Mouse (Mus musculus): ENCODE results near the gene Gpr61. TPM values are rescaled to one million over a fixed set of nuclear protein-coding genes. Genes with fewer than 3 reads are reported as not detected.

The Gpr61 gene
- polyA plus RNA-seq, 1 experiment from 2014 or later = 0.11 TPM

DNA sequence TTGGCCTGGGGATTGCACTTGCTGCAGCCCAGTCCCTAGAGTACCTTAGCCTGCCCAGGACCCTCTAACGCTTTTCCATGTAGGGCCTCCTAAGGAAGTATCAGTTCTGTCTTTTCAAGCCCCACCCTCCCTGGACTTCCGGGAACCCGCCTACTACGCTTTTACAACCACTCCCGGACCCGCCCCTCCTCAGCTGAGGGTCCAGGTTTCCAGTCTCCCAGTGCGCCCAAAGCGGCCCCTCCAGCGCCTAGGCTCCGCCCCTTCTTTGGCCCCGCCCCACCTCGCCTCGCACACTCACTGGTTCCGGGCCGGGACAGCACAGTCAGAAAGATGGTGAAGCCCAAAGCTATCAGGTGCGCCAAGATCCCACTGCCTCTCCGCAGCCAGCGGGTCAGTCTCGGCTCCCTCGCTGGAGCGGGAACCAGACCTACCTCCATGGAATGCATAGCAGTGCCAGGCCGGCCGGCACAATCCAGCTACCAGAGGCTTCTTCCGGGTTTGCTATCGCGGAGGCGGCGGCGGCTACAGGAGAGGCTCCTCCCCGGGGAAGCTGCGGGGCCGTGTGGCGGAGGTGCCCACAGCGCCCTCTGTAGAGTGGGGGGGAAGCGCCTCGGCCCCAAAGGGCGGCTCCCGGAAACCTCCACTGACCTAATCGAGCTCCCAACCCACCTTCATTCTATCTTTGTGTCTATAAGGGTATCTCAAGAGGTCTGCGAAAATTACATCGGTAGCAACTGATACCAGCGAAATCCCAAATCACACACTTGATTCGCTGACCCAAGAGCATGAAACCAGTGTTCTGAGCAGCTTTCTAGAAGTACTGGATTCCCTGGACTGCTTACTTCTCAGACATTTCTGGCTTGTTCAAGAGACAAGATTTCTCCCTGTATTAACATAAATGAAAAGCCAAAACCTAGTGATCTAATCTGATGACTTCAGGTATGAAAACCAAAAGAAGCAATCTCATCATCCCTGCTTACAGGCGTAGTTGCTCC is 45.9 kb upstream of the Gpr61 start, which contains the start of gene Cyb561d1:
Gene Cyb561d1 (minus strand): TSS at position 884 of the 995 bp plus-strand sequence.
- peak; percentile 71 for TF ChIP-seq EP300 (optimal IDR thresholded peaks at IDR 0.05)
- TF ChIP-seq CTCF (IDR thresholded peaks at IDR 0.05; ENCODE audit: low read depth) = peak; percentile 78
- Histone ChIP-seq H3K9ac (ENCODE audit: low read length) (peak within 1 kb of the TSS; percentile 74), H3K4me3 (ENCODE audit: low read depth, low read length) (peak within 1 kb of the TSS; percentile 71), H3K27ac (replicated peaks) (peak within 1 kb of the TSS; percentile 95), H3K4me2 (replicated peaks; ENCODE audit: low read depth) (peak within 1 kb of the TSS; percentile 64), H3K36me3 (ENCODE audit: control insufficient read depth, insufficient read depth, low read length) (no peaks in the 10 kb centered on the region; the same call in 1 of the 2 replicates), H3K9me3 (ENCODE audit: control insufficient read depth, low read length) (no peaks in the 10 kb centered on the region), H3K27me3 (ENCODE audit: control insufficient read depth, insufficient read depth, low read length) (no peaks in the 10 kb centered on the region), H3K4me1 (replicated peaks; ENCODE audit: control insufficient read depth, insufficient read depth) (peaks cover 5% of the 10 kb centered on the region; the same call in 1 of the 2 replicates)
- ATAC-seq (ENCODE audit: low FRiP score, low TSS enrichment) (peak; percentile 92), DNase-seq (ENCODE audit: low spot score) (peak; percentile 95)
- 2% methylated on average over 44 of the region's 44 CpGs for WGBS

DNA sequence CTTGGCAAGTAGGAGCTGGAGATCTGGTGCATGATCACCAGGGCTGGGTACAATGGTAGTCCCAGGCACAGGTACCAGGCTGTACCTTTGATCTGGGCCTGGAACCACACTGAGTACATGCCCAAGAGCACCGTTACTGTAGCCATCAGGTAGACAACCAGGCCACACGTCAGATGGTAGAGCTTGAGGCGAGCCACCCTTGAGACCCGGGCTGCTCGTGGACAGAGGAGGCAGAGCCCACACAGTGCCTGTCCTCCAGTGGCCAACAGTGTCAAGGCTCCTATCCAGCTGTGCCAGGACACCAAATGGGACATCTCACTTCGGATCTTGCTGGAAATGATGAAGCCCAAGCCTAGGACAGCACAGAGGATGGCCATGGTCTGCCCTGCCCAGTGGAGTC is 44.5 kb upstream of the Gpr61 start:
- 91% methylated on average over 6 of the region's 6 CpGs for WGBS
- ATAC-seq (ENCODE audit: low FRiP score, low TSS enrichment) = no peak
- H3K4me3 ChIP-seq (ENCODE audit: low read depth, low read length) = no peak overlapping the region
- no peak overlapping the region for H3K27ac ChIP-seq (replicated peaks)
- peak overlapping the region; percentile 64; the same call in 1 of the 2 replicates for H3K4me2 ChIP-seq (replicated peaks; ENCODE audit: low read depth)
- peaks cover 5% of the 10 kb centered on the region; the same call in 1 of the 2 replicates for H3K4me1 ChIP-seq (replicated peaks; ENCODE audit: control insufficient read depth, insufficient read depth)
- no peaks in the 10 kb centered on the region for H3K27me3 ChIP-seq (ENCODE audit: control insufficient read depth, insufficient read depth, low read length)
- no peaks in the 10 kb centered on the region for H3K9me3 ChIP-seq (ENCODE audit: control insufficient read depth, low read length)
- TF ChIP-seq CTCF (IDR thresholded peaks at IDR 0.05; ENCODE audit: low read depth) (no peak), EP300 (optimal IDR thresholded peaks at IDR 0.05) (no peak)
- no peak for DNase-seq (ENCODE audit: low spot score)
- H3K36me3 ChIP-seq (ENCODE audit: control insufficient read depth, insufficient read depth, low read length) = no peaks in the 10 kb centered on the region; the same call in 1 of the 2 replicates
- no peak overlapping the region for H3K9ac ChIP-seq (ENCODE audit: low read length)

DNA sequence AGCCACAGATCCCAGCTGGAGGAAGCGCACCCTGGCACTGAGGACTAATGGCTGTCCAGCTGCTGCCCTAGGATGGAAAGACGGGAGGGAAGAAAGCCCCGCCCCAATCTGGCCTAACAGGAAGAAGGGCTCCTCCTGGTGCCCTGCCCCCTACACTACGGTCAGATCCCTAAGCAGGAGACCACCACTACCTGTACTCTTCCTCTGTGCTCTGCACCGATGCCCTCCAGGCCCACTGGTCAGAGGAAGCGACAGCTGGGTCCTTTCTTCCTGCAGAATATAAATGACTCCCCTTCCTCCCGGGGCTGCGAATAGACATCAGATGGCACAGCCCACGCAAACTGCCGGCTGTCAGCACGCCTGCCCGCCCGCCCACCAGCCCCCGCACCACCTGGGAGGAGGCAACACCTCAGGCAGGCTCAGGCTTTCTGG is 42.4 kb upstream of the Gpr61 start:
- Histone ChIP-seq H3K36me3 (ENCODE audit: control insufficient read depth, insufficient read depth, low read length) (no peaks in the 10 kb centered on the region), H3K27me3 (ENCODE audit: control insufficient read depth, insufficient read depth, low read length) (no peaks in the 10 kb centered on the region), H3K9ac (ENCODE audit: low read length) (no peak overlapping the region), H3K4me2 (replicated peaks; ENCODE audit: low read depth) (no peak overlapping the region; the same call in 1 of the 2 replicates), H3K4me1 (replicated peaks; ENCODE audit: control insufficient read depth, insufficient read depth) (peaks cover 5% of the 10 kb centered on the region; the same call in 1 of the 2 replicates), H3K27ac (replicated peaks) (no peak overlapping the region), H3K9me3 (ENCODE audit: control insufficient read depth, low read length) (no peaks in the 10 kb centered on the region), H3K4me3 (ENCODE audit: low read depth, low read length) (no peak overlapping the region)
- ATAC-seq (ENCODE audit: low FRiP score, low TSS enrichment) (no peak), DNase-seq (ENCODE audit: low spot score) (peak; percentile 64)
- TF ChIP-seq CTCF (IDR thresholded peaks at IDR 0.05; ENCODE audit: low read depth) = peak; percentile 52
- TF ChIP-seq EP300 (optimal IDR thresholded peaks at IDR 0.05) = no peak
- 20% methylated on average over 14 of the region's 14 CpGs for WGBS

DNA sequence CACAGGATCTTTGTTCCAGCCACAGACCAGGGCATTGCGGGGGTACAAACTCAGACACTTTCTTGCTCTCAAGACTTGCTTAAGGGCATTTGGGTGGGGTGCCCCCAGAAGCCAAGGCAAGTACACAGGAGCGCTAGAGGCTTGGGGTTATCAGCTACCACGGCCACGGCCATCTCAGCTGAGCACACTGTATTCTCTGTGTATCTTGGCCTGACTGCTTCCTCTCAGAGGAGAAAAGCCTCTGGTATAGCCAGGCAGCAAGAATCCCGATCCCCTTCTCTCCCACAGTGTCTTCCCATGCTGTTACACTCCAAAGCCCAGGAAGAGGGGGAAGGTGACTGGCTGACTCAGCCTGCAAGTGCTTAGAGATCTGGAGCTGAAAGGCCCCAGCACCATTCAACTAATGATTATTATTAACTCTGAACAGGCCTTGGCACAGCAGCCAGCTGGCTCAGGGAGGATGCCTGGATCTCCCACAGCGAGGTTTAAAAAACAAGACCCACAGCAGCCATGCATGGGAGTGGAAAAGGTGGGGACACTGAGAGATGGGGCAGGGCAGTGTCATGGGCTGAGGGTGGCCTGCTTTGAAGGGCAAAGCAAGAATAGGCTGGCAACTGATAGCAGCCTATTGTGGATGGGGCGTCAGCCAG is 41.4 kb upstream of the Gpr61 start:
- H3K4me3 ChIP-seq (ENCODE audit: low read depth, low read length) = no peak overlapping the region
- H3K9me3 ChIP-seq (ENCODE audit: control insufficient read depth, low read length) = no peaks in the 10 kb centered on the region
- H3K27me3 ChIP-seq (ENCODE audit: control insufficient read depth, insufficient read depth, low read length) = no peaks in the 10 kb centered on the region
- no peak overlapping the region for H3K27ac ChIP-seq (replicated peaks)
- no peak overlapping the region for H3K9ac ChIP-seq (ENCODE audit: low read length)
- DNase-seq (ENCODE audit: low spot score) = peak; percentile 15
- WGBS = 68% methylated on average over 7 of the region's 7 CpGs
- H3K4me2 ChIP-seq (replicated peaks; ENCODE audit: low read depth) = no peak overlapping the region
- no peaks in the 10 kb centered on the region for H3K36me3 ChIP-seq (ENCODE audit: control insufficient read depth, insufficient read depth, low read length)
- no peak for TF ChIP-seq CTCF (IDR thresholded peaks at IDR 0.05; ENCODE audit: low read depth)
- no peak for TF ChIP-seq EP300 (optimal IDR thresholded peaks at IDR 0.05)
- H3K4me1 ChIP-seq (replicated peaks; ENCODE audit: control insufficient read depth, insufficient read depth) = peaks cover 2% of the 10 kb centered on the region; the same call in 1 of the 2 replicates
- ATAC-seq (ENCODE audit: low FRiP score, low TSS enrichment) = no peak

- H3K4me3 ChIP-seq (ENCODE audit: low read depth, low read length) = no peak overlapping the region
- 82% methylated on average over 4 of the region's 4 CpGs for WGBS
- H3K9me3 ChIP-seq (ENCODE audit: control insufficient read depth, low read length) = no peaks in the 10 kb centered on the region
- ATAC-seq (ENCODE audit: low FRiP score, low TSS enrichment) (no peak), DNase-seq (ENCODE audit: low spot score) (no peak)
- H3K27ac ChIP-seq (replicated peaks) = no peak overlapping the region
- H3K27me3 ChIP-seq (ENCODE audit: control insufficient read depth, insufficient read depth, low read length) = no peaks in the 10 kb centered on the region
- no peak overlapping the region for H3K4me2 ChIP-seq (replicated peaks; ENCODE audit: low read depth)
- H3K36me3 ChIP-seq (ENCODE audit: control insufficient read depth, insufficient read depth, low read length) = no peaks in the 10 kb centered on the region
- no peak overlapping the region for H3K9ac ChIP-seq (ENCODE audit: low read length)
- H3K4me1 ChIP-seq (replicated peaks; ENCODE audit: control insufficient read depth, insufficient read depth) = peaks cover 2% of the 10 kb centered on the region; the same call in 1 of the 2 replicates
- TF ChIP-seq CTCF (IDR thresholded peaks at IDR 0.05; ENCODE audit: low read depth) (no peak), EP300 (optimal IDR thresholded peaks at IDR 0.05) (no peak)
Observed at GRCm38 (mm10) chr3:108195287-108195686, 40.6 kb upstream of the Gpr61 start.
